Mouse (Mus musculus): ENCODE data around the gene Commd6.
A peak's percentile ranks its signal among the peaks of the same experiment; 100 is the strongest.

Gene Commd6

GRCm38 (mm10) chr14:101640153-101640843 lies at the start of gene Commd6:
Commd6 (minus strand) TSS chr14:101640686.
- DNase-seq (ENCODE audit: low read depth), result peak; percentile 97

DNA sequence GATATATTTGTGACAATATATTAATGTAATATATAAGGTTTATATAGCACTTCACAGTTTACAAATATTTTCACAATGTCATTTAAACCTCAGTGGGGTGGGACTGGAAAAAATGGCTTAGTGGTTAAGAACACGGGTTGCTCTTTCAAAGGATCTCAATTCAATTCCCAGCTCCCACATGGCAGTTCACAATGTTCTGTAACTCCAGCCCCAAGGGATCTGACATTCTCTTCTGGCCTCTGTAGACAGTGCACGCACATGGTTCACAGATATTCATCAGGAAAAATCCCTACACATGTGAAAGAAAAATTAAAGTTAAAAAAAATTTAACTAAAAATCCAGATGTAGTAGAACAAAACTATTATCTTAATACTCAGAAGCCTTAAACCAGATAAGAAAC lies 47.9 kb upstream of the Commd6 start:
- no peak for DNase-seq (ENCODE audit: low read depth)

DNA sequence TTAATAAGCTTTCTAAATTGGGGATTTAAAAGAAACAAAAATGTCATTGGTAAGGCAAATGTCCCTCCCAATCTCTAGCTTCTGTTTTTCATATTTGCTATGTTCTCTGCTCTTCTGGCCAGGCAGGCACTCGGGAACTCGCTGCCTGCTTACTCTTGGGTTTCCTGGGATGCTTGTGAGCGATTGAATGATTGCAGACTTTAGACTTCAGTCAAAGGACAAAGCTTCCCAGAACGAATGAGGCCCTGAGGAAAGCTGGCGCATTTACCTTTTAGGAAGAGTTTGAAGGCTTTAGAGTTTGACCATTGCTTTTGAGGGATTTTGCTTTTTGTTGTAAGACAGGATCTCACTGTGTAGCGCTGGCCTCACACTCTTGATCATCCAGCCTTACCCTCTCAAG lies 47.2 kb upstream of the Commd6 start:
- DNase-seq (ENCODE audit: low read depth), result no peak

DNA sequence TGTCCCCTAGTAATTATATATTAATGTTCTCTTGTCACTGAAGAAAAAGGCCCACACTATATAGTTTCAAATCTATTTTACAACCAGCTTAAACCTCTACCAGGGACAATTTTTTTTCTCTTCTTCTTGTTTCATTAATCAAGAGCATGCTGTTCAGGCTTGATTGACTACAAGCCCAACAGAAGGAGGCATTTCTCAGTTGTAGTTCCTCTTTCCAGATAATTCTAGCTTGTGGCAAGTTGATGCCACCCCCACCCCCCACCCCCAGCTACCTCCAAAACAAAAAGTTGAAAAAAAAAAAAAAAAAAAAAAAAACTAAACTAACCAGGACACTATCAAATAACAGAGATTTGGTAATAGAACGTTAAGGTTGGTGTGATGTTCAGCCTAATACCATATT lies 31.7 kb upstream of the Commd6 start:
- no peak for DNase-seq (ENCODE audit: low read depth)

- DNase-seq (ENCODE audit: low read depth), result no peak
Measured at GRCm38 (mm10) chr14:101668626-101669025, 28.1 kb upstream of the Commd6 start.

DNA sequence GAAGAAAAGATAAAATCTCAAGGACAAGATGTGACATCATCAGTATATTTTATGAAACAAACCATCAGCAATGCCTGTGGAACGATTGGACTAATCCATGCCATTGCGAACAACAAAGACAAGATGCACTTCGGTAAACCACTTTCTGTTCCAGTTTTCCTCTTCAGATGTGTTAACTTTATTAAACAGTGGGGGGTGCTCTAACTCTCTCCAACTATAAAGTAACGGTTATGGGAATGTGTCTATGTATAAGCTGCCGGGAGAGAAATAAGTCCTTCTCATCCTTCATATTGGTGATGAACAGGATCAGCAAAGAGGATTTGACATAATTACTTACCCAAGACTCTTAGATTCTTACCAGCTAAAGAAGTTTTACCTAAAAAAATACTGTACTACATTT lies 26.1 kb upstream of the Commd6 start:
- no peak for DNase-seq (ENCODE audit: low read depth)

- no peak for DNase-seq (ENCODE audit: low read depth)
Measured at GRCm38 (mm10) chr14:101666056-101666455, 25.6 kb upstream of the Commd6 start.

- DNase-seq (ENCODE audit: low read depth), result no peak
Measured at GRCm38 (mm10) chr14:101664274-101664673, 23.8 kb upstream of the Commd6 start.

DNA sequence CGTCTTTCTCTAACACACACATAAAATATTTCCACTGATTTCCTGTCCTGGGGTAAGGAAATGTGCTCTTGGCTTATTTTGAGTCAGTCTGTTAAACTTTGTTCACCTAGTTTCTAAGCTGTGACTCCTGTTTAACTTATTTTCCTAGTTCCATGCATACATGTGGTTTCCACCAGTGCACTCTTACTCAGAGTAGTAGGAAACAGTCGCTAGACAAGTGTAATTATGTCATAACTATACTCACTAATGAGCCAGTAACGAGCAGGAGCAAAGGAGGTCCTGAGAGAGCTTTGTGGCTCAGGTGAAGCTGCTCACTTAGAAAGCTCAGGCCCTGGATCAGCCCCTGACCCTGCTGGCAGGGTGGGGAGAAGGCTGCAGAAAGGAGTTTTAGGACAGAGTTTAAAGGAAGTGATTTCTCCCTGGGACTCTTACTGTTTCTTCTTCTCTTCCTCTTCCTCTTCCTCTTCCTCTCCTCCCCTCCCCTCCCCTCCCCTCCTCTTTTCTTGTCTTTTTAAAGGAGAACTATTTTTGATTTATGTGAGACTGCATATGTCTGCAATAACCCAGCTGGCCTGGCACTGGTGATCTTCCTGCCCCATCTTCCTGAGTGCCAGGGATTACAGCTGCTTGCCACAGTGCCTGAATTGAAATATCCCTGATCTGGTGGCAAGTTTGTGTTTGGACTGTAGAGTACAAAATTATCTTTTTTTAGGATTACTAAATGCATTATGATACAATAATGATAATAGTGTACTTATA lies 21.3 kb upstream of the Commd6 start:
- no peak for DNase-seq (ENCODE audit: low read depth)

DNA sequence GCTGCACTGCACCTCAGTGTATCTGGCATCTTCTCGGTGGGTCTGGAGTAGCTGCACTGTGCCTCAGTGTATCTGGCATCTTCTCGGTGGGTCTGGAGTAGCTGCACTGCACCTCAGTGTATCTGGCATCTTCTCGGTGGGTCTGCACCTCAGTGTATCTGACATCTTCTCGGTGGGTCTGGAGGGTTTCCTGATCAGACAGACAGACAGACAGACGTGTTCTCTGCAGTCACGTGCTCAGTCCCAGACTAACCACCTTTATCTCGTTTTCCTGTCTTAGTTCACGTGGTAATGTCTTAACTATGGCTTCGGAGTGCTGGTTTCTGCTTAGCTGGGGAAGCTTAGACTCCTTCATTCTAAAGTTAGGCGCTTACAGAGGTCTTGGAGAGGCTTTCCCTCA lies 15.8 kb upstream of the Commd6 start:
- no peak for DNase-seq (ENCODE audit: low read depth)

- DNase-seq (ENCODE audit: low read depth), result peak; percentile 28
Measured at GRCm38 (mm10) chr14:101654526-101654909, 14.0 kb upstream of the Commd6 start.

- peak; percentile 91 for DNase-seq (ENCODE audit: low read depth)
Measured at GRCm38 (mm10) chr14:101653581-101654525, 13.4 kb upstream of the Commd6 start, which contains the start of gene Uchl3. Uchl3 (plus strand) TSS chr14:101653967.

DNA sequence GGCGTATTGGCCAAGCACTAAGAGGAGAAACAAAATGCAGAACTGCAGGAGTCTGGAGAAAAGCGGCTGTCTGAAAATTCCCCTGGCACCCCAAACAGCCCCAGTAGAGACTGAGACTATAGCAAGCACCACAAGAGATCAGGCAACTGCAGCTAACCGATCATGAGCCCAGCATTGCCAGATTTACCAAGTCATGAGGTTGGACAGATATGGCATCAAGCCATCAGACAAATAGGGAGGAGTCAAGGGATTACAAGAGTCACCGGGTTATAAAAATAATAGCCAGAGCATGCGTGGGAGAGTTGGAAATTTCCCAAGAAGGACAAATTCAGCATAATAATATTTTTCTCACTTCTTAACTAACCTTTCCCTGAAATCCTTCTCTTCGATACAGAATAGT lies 12.1 kb upstream of the Commd6 start:
- DNase-seq (ENCODE audit: low read depth), result no peak

GRCm38 (mm10) chr14:101650551-101650950 lies 10.1 kb upstream of the Commd6 start:
- no peak for DNase-seq (ENCODE audit: low read depth)

- DNase-seq (ENCODE audit: low read depth), result no peak
Measured at GRCm38 (mm10) chr14:101644948-101645347, 4.5 kb upstream of the Commd6 start.

GRCm38 (mm10) chr14:101637381-101637780 lies 3.1 kb downstream of the Commd6 start:
- DNase-seq (ENCODE audit: low read depth), result no peak

GRCm38 (mm10) chr14:101635765-101636164 lies 4.7 kb downstream of the Commd6 start:
- peak; percentile 36 for DNase-seq (ENCODE audit: low read depth)

DNA sequence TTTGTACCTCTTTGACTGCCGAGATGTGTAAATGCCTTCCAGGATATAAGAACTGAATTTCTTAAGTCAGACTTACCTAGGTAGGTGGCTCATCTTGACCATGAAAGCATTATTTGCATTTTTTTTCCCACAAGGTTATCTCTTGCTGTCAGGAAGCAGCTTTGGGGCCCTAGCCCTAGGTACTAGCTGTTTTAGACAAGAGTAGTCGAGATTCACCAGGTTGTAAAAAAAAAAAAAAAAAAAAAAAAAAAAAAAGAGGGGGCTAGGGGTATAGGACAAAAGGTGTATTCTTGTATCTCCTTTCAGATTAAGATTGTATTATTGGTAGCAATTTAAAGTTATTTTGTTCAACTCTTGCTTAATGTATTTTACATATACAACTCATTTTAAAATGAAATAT lies 9.9 kb downstream of the Commd6 start:
- DNase-seq (ENCODE audit: low read depth), result no peak

DNA sequence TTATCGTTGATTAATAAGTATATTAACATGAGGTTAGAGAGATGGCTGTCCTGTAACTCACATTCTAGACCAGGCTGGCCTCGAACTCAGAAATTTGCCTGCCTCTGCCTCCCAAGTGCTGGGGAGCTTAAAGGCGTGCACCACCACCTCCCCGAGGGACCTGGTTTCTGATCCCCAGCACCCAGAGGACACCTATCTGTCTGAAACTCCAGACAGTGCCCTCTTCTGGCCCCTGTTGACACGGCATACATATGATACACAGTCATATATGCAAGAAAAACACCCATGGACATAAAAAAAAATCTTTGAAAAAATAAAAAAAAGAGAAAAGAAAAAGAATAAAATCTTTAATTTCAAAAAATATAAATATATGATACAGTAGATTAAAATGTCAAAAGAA lies 22.8 kb downstream of the Commd6 start:
- peak; percentile 34 for DNase-seq (ENCODE audit: low read depth)

- no peak for DNase-seq (ENCODE audit: low read depth)
Measured at GRCm38 (mm10) chr14:101616178-101616577, 24.3 kb downstream of the Commd6 start.

DNA sequence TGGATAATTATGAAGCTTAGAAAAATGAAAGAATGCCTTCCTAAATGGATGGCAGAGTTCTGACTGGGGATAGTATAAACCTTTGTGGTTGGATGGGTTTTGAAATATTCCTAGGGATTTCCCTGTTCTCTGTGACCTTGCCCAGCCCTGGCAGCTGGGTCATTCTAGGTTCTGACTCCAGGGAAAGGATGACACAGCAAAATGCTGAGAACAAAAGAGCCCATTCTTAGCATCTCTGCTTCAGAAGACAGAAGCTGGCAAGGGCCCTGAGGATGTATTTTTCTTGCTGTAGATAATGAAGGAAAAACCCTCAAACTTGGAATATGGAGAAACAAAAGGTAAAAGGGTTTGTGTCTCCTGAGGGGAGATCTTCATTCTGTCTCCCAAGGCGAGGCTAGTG lies 27.3 kb downstream of the Commd6 start:
- no peak for DNase-seq (ENCODE audit: low read depth)

DNA sequence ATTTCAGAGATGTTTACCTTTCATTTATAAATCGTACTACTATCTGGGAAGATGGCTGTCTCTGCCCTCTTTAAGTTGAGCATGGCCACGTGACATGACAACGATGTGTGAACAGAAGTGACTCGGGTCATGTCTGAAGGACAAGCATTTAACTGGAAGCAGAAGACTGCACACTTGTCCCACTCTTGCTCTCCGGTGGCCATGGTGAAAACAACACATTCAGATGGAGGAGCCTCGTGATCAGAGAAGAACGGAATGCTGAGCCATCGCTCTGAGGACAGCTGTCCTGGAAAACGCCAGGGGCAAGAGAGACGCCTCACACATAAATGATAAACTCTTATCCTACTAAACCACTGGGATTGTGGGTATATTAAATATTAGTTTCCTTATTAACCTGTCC lies 29.8 kb downstream of the Commd6 start:
- no peak for DNase-seq (ENCODE audit: low read depth)

Data from 416B (cell line).